Mouse (Mus musculus) lung, adult 2 months (tissue): Measurements from ENCODE around the gene Tmcc1.

ENCODE experiments used
- CTCF ChIP-seq: fragments of 200-500 bp; IDR thresholded peaks from 2 replicates; pipeline ENCODE4 v1.5.1; 2011; ENCODE audit warnings: mild to moderate bottlenecking, low read length, control low read depth; ENCODE audit not compliant: insufficient read depth
- POLR2A ChIP-seq: fragments of 200-500 bp; IDR thresholded peaks from 2 replicates; pipeline ENCODE4 v1.6.1; 2011; ENCODE audit warnings: low read depth, mild to moderate bottlenecking, control low read depth, low read length, borderline replicate concordance; ENCODE audit errors: extremely low read depth

DNA sequence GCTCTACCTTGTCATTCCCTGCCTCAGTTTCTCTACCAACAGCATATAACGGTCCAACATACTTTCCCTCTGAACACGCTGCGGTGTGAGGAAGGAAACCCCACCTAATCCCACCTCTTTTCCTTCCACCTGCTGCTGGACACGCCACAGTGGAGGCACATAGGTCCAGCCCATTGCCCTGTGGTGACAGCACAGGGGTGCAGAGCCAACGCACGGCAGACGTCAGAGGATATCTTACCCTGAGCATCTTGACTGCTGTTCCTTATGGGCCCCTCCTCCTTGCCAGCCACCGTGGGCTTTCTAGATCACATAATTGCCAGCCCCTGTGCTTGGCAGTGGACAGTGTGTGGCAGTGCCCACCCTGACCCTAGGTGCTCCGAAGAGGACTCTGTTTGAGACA lies 202.8 kb downstream of the Tmcc1 start:
- no peak for TF ChIP-seq CTCF
- no peak for TF ChIP-seq POLR2A
